Mouse (Mus musculus): ENCODE results near the gene Ankar. TPM values are rescaled to one million over a fixed set of nuclear protein-coding genes. Genes with fewer than 3 reads are reported as not detected.
A peak's percentile ranks its signal among the peaks of the same experiment; 100 is the strongest.

Ankar gene
- polyA plus RNA-seq, 1 experiment from 2014 or later = not detected

- no peaks in the 10 kb centered on the region for H3K27me3 ChIP-seq
- ATAC-seq (ENCODE audit: insufficient number of reproducible peaks, low FRiP score, low TSS enrichment, low read depth) = no peak
- H3K4me2 ChIP-seq (replicated peaks) = no peak overlapping the region
- H3K4me3 ChIP-seq (replicated peaks) = no peak overlapping the region
- no peaks in the 10 kb centered on the region for H3K36me3 ChIP-seq
- whole genome bisulfite sequencing = 70% methylated on average over 2 of the region's 2 CpGs
- H3K27ac ChIP-seq (replicated peaks) = no peak overlapping the region
- H3K9ac ChIP-seq = no peak overlapping the region
- H3K4me1 ChIP-seq = no peaks in the 10 kb centered on the region
- no peaks in the 10 kb centered on the region for H3K9me3 ChIP-seq (replicated peaks)
Observed at GRCm38 (mm10) chr1:72724354-72724753, 24.0 kb upstream of the Ankar start.

DNA sequence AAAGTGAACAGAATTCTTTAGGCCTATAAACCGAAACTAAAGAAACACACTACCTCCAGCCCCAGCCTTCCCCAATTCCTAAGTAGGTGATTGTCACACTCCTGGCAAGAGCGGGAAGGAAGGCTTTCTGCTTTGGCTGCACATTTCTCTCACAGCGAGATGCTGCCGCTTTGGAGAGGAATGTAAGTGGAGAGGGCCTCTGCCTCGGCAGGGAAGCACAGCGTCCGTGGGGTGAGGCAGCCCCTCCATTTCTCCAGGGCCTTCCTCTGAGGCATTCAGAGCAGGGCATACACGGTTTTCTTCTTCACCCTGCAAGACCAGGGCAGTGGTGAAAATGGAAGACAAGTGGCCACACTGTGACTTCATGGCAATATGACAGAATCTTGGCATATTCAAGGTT lies 22.3 kb upstream of the Ankar start:
- no peak overlapping the region for H3K4me3 ChIP-seq (replicated peaks)
- no peak overlapping the region for H3K4me2 ChIP-seq (replicated peaks)
- H3K27me3 ChIP-seq = no peaks in the 10 kb centered on the region
- H3K27ac ChIP-seq (replicated peaks) = no peak overlapping the region
- no peaks in the 10 kb centered on the region for H3K36me3 ChIP-seq
- H3K9ac ChIP-seq = no peak overlapping the region
- no peak for ATAC-seq (ENCODE audit: insufficient number of reproducible peaks, low FRiP score, low TSS enrichment, low read depth)
- WGBS = 42% methylated on average over 8 of the region's 8 CpGs
- no peaks in the 10 kb centered on the region for H3K4me1 ChIP-seq
- no peaks in the 10 kb centered on the region for H3K9me3 ChIP-seq (replicated peaks)

DNA sequence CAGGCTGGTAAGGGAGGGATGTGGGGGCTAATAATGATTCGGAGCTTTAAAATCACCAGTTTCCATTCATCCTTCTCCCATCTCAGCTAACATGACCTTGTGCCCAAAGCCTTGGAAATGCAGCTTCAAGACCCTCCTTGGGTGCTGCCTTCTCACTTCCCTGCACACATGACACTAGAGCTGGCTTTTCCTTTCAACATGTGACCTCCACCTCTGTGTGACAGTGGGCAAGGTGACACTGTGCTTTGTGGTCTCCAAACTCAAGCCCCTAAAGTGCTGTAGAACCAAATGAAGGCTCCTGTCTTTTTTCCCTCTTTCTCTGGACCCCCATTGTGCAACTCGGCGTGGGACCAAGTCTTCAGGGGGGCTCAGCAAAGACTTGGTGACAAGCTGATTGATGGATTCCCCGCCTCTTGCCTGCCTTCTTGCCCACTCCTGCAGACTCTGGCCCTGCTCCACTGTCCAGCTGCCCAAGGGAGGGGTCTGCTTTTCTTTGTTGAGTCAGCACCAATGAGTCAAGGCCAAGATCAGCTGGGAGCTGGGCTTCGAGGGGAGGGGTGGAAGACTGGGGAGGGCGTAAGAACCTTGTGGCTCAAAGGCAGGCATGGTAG lies 19.8 kb upstream of the Ankar start:
- WGBS = 77% methylated on average over 6 of the region's 6 CpGs
- no peak overlapping the region for H3K4me2 ChIP-seq (replicated peaks)
- H3K27me3 ChIP-seq = no peaks in the 10 kb centered on the region
- no peaks in the 10 kb centered on the region for H3K4me1 ChIP-seq
- H3K4me3 ChIP-seq (replicated peaks) = no peak overlapping the region
- H3K9ac ChIP-seq = no peak overlapping the region
- H3K27ac ChIP-seq (replicated peaks) = no peak overlapping the region
- H3K36me3 ChIP-seq = peaks cover 4% of the 10 kb centered on the region; the same call in 1 of the 2 replicates
- ATAC-seq (ENCODE audit: insufficient number of reproducible peaks, low FRiP score, low TSS enrichment, low read depth) = no peak
- H3K9me3 ChIP-seq (replicated peaks) = no peaks in the 10 kb centered on the region

GRCm38 (mm10) chr1:72718846-72719245 lies 18.5 kb upstream of the Ankar start:
- Histone ChIP-seq H3K27ac (replicated peaks) (no peak overlapping the region), H3K4me1 (peaks cover 7% of the 10 kb centered on the region; the same call in 1 of the 2 replicates), H3K9me3 (replicated peaks) (no peaks in the 10 kb centered on the region), H3K9ac (no peak overlapping the region), H3K4me2 (replicated peaks) (no peak overlapping the region), H3K4me3 (replicated peaks) (no peak overlapping the region), H3K36me3 (peaks cover 17% of the 10 kb centered on the region), H3K27me3 (no peaks in the 10 kb centered on the region)
- 22% methylated on average over 5 of the region's 5 CpGs for WGBS
- ATAC-seq (ENCODE audit: insufficient number of reproducible peaks, low FRiP score, low TSS enrichment, low read depth) = peak; percentile 64; the same call in 1 of the 2 replicates

GRCm38 (mm10) chr1:72717540-72717939 lies 17.2 kb upstream of the Ankar start:
- Histone ChIP-seq H3K9me3 (replicated peaks) (no peaks in the 10 kb centered on the region), H3K4me2 (replicated peaks) (no peak overlapping the region), H3K27ac (replicated peaks) (no peak overlapping the region), H3K27me3 (no peaks in the 10 kb centered on the region), H3K36me3 (peaks cover 28% of the 10 kb centered on the region), H3K4me1 (peaks cover 16% of the 10 kb centered on the region), H3K4me3 (replicated peaks) (no peak overlapping the region), H3K9ac (no peak overlapping the region)
- 89% methylated on average over 7 of the region's 7 CpGs for WGBS
- no peak for ATAC-seq (ENCODE audit: insufficient number of reproducible peaks, low FRiP score, low TSS enrichment, low read depth)

DNA sequence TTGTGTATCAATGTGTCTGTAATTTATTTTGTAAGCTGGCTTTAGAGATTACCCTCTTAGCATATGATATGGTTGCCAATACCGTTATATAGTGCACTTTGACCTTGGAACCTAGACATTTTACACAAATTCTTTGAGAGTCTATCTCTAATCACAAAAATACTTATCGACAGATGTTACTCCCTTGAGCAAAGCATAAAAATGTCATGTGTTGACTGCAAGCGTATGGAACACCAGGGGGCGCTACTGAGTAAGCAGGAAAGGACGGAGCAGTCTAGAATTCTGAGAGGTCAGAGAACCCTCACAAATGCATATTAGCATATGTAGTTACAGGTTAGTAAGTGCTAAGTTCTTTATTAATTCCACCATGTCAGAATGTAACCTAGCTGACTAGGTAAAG lies 16.5 kb upstream of the Ankar start:
- no peak overlapping the region for H3K9ac ChIP-seq
- peaks cover 17% of the 10 kb centered on the region for H3K4me1 ChIP-seq
- H3K4me2 ChIP-seq (replicated peaks) = no peak overlapping the region
- no peak for ATAC-seq (ENCODE audit: insufficient number of reproducible peaks, low FRiP score, low TSS enrichment, low read depth)
- peaks cover 29% of the 10 kb centered on the region for H3K36me3 ChIP-seq
- no peaks in the 10 kb centered on the region for H3K27me3 ChIP-seq
- no peak overlapping the region for H3K27ac ChIP-seq (replicated peaks)
- 5% methylated on average over 5 of the region's 5 CpGs for WGBS
- H3K4me3 ChIP-seq (replicated peaks) = no peak overlapping the region
- no peaks in the 10 kb centered on the region for H3K9me3 ChIP-seq (replicated peaks)

DNA sequence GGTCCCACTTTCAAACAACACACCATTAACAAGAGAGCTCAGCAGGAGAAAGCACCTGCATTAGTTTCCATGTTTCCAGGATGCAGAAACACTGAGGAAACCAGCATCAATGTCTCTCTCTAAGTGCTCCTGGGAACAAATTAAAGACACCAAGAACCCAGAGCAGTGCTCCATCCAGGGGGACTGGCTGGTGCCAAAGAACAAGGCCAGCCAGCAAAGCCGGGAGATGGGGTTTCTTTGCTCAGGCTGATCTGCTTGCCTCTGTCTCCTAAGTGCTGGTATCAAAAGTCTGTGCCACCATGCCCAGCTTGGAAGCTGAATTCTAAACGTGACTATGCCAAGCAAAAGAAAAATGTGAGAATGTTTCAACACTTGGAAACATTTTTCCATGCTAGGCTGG lies 16.0 kb upstream of the Ankar start:
- Histone ChIP-seq H3K9me3 (replicated peaks) (no peaks in the 10 kb centered on the region), H3K36me3 (peaks cover 29% of the 10 kb centered on the region), H3K4me3 (replicated peaks) (no peak overlapping the region), H3K4me1 (peaks cover 17% of the 10 kb centered on the region), H3K27me3 (no peaks in the 10 kb centered on the region), H3K27ac (replicated peaks) (0 out of 2 replicates have a peak overlapping the region, but pooled peaks have one; percentile 14), H3K4me2 (replicated peaks) (no peak overlapping the region), H3K9ac (no peak overlapping the region)
- ATAC-seq (ENCODE audit: insufficient number of reproducible peaks, low FRiP score, low TSS enrichment, low read depth) = no peak
- 49% methylated on average over 2 of the region's 2 CpGs for WGBS

DNA sequence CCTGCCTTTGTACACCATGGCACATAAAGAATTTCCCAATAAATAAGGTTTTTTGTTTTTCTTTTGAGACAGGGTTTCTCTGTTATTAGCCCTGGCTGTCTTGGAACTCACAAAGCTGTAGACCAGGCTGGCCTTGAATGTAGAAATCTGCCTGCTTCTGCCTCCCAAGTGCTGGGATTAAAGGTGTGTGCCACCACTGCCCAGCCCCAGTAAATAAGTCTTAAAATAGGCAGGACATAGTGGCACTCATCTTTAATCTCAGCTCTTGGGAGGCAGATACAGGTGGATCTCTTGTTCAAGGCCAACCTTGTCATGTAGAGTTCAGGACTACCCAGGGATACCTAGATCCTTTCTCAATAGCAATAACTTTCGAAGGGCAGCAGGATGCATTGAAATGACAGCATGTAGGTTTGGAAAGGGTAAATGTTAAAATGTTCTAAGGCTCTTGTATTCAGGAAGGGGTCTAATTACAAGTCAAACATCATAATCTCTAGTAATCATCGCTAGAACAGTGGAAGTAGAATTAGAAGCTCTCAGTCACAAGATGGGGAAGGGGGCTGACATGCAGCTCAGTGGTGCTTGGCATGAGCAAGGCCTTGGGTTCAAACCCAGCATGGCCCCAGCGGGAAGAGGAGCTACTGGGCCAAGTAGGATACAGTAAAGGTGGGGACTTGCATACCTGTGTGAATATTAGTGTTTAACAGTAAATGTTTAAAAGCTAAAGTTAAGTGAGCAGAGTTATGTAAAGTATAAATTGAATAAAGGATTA lies 15.4 kb upstream of the Ankar start:
- H3K36me3 ChIP-seq = peaks cover 29% of the 10 kb centered on the region
- no peak for ATAC-seq (ENCODE audit: insufficient number of reproducible peaks, low FRiP score, low TSS enrichment, low read depth)
- no peaks in the 10 kb centered on the region for H3K27me3 ChIP-seq
- H3K27ac ChIP-seq (replicated peaks) = 0 out of 2 replicates have a peak overlapping the region, but pooled peaks have one; percentile 14
- H3K4me2 ChIP-seq (replicated peaks) = no peak overlapping the region
- no peak overlapping the region for H3K9ac ChIP-seq
- no peak overlapping the region for H3K4me3 ChIP-seq (replicated peaks)
- 68% methylated on average over 3 of the region's 3 CpGs for WGBS
- H3K4me1 ChIP-seq = peaks cover 17% of the 10 kb centered on the region
- no peaks in the 10 kb centered on the region for H3K9me3 ChIP-seq (replicated peaks)

- Histone ChIP-seq H3K36me3 (peaks cover 29% of the 10 kb centered on the region), H3K9ac (no peak overlapping the region), H3K4me3 (replicated peaks) (no peak overlapping the region), H3K4me2 (replicated peaks) (no peak overlapping the region), H3K4me1 (peaks cover 17% of the 10 kb centered on the region), H3K9me3 (replicated peaks) (no peaks in the 10 kb centered on the region), H3K27me3 (no peaks in the 10 kb centered on the region), H3K27ac (replicated peaks) (no peak overlapping the region)
- no peak for ATAC-seq (ENCODE audit: insufficient number of reproducible peaks, low FRiP score, low TSS enrichment, low read depth)
- 85% methylated on average over 1 of the region's 1 CpGs for WGBS
Observed at GRCm38 (mm10) chr1:72715065-72715464, 14.7 kb upstream of the Ankar start.

DNA sequence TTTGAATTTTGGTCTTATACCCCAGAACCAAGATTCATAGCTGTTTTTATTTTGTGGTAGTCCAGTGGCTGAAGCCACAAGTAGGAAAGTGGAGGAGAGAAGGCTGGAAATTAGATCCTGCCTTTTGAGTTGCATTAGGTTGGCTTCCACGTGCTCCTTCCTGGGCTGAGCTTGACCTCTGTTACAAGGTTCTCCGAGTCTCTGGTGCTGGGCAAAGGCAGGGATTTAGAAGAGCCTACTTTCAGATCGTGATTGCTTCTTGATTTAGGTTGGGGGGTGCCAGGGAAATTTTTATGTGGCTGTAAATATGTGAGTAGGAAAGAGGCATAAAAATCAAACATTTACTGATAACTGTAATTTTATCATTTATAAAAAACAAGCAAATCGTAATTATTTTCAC lies 14.2 kb upstream of the Ankar start:
- WGBS = 58% methylated on average over 4 of the region's 4 CpGs
- Histone ChIP-seq H3K27ac (replicated peaks) (no peak overlapping the region), H3K9ac (no peak overlapping the region), H3K9me3 (replicated peaks) (no peaks in the 10 kb centered on the region), H3K36me3 (peaks cover 29% of the 10 kb centered on the region), H3K27me3 (no peaks in the 10 kb centered on the region), H3K4me1 (peaks cover 17% of the 10 kb centered on the region), H3K4me2 (replicated peaks) (no peak overlapping the region), H3K4me3 (replicated peaks) (no peak overlapping the region)
- no peak for ATAC-seq (ENCODE audit: insufficient number of reproducible peaks, low FRiP score, low TSS enrichment, low read depth)

DNA sequence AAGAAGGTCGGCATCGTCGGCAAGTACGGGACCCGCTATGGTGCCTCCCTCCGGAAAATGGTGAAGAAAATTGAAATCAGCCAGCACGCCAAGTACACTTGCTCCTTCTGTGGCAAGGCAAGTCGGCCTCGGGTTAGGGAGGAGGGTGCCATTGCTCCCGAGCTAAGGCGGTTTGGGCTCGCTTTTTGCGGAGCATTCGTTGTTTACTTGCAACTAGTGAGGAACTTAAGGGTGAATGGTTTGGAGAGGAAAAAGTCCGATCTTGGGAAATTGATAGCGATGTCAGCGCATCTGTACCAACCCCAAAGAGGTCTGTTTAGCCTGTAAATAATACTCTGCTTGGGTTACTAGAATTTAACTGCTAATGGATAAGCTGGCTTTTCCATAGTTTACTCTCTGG lies 11.3 kb upstream of the Ankar start:
- Histone ChIP-seq H3K4me2 (replicated peaks) (peak overlapping the region; percentile 76), H3K27me3 (no peaks in the 10 kb centered on the region), H3K9ac (peak overlapping the region; percentile 84), H3K4me1 (peaks cover 17% of the 10 kb centered on the region), H3K4me3 (replicated peaks) (peak overlapping the region; percentile 70), H3K27ac (replicated peaks) (peak overlapping the region; percentile 95), H3K36me3 (peaks cover 29% of the 10 kb centered on the region), H3K9me3 (replicated peaks) (no peaks in the 10 kb centered on the region)
- WGBS = under 1% methylated on average over 17 of the region's 17 CpGs
- ATAC-seq (ENCODE audit: insufficient number of reproducible peaks, low FRiP score, low TSS enrichment, low read depth) = no peak; the same call in 1 of the 2 replicates
